Mouse (Mus musculus) left cerebral cortex, adult 8-10 months (tissue): ENCODE measurements at regions not wholly inside any gene's neighbourhood (a gene's known extent, or its start where the extent isn't known, plus 50 kb on each side); places are given as distances from the start of the nearest gene placed in this dataset.

Experiments
- DNase-seq, 2 experiments: peaks; one replicate each; pipeline ENCODE4 v3.0.0; 2022; ENCODE audit warnings: low spot score in 2 of 2

GRCm38 (mm10) chr9:50024820-50025219 lies 226.1 kb upstream of the Ncam1 start:
- DNase-seq: no peak

GRCm38 (mm10) chr9:50013602-50014001 lies 214.9 kb upstream of the Ncam1 start:
- no peak for DNase-seq

- DNase-seq: peak in 1 of 2 experiments; percentile 18
Observed at GRCm38 (mm10) chr9:50005757-50006576, 207.2 kb upstream of the Ncam1 start.

- no peak for DNase-seq
Observed at GRCm38 (mm10) chr9:50002695-50003094, 204.0 kb upstream of the Ncam1 start.

GRCm38 (mm10) chr9:50000497-50001404 lies 202.0 kb upstream of the Ncam1 start:
- DNase-seq: no peak

GRCm38 (mm10) chr9:49999970-50000369 lies 201.2 kb upstream of the Ncam1 start:
- no peak for DNase-seq

- no peak for DNase-seq
Observed at GRCm38 (mm10) chr9:49998101-49998500, 199.4 kb upstream of the Ncam1 start.

- DNase-seq: peak; percentile 64 to 94
Observed at GRCm38 (mm10) chr9:49989464-49990271, 190.9 kb upstream of the Ncam1 start.

- DNase-seq: no peak
Observed at GRCm38 (mm10) chr9:49988064-49988463, 189.3 kb upstream of the Ncam1 start.

- DNase-seq: no peak
Observed at GRCm38 (mm10) chr9:49987481-49987880, 188.8 kb upstream of the Ncam1 start.

- peak; percentile 48 to 90 for DNase-seq
Observed at GRCm38 (mm10) chr9:49980344-49981207, 181.9 kb upstream of the Ncam1 start.

GRCm38 (mm10) chr9:49975938-49976671 lies 177.4 kb upstream of the Ncam1 start:
- DNase-seq: peak; percentile 32 to 70

GRCm38 (mm10) chr9:49973974-49974495 lies 175.3 kb upstream of the Ncam1 start:
- DNase-seq: no peak

- no peak for DNase-seq
Observed at GRCm38 (mm10) chr9:49969429-49969828, 170.7 kb upstream of the Ncam1 start.

- DNase-seq: no peak
Observed at GRCm38 (mm10) chr9:49964666-49965065, 165.9 kb upstream of the Ncam1 start.

GRCm38 (mm10) chr9:49962561-49963071 lies 163.9 kb upstream of the Ncam1 start:
- DNase-seq: no peak

- no peak for DNase-seq
Observed at GRCm38 (mm10) chr9:49961965-49962364, 163.2 kb upstream of the Ncam1 start.

GRCm38 (mm10) chr9:49961329-49961728 lies 162.6 kb upstream of the Ncam1 start:
- no peak for DNase-seq

- no peak for DNase-seq
Observed at GRCm38 (mm10) chr9:49959987-49960386, 161.3 kb upstream of the Ncam1 start.
